Mouse (Mus musculus) adrenal gland, postnatal 4 days (tissue): ENCODE results near the gene Vegfa. TPM values are rescaled to one million over a fixed set of nuclear protein-coding genes. Genes with fewer than 3 reads are reported as not detected.
"Not testable (repeated sequence)": the region's sequence is repeated elsewhere in the genome, so short reads cannot be mapped to it uniquely, and the experiment has no call there.

Source experiments
- DNase-seq, 2 experiments: peaks; one replicate each; pipeline ENCODE4 v3.0.0; 2021 to 2022; ENCODE audit warnings: low spot score in 2 of 2, mixed read lengths in 2 of 2
- total RNA-seq, 2 experiments: library from RNA; stranded (reverse); gene quantifications; 2 replicates each; pipeline ENCODE4 v1.2.3; 2021

The Vegfa gene
- total RNA-seq, 2 experiments from 2014 or later, result 242 to 257 TPM

DNA sequence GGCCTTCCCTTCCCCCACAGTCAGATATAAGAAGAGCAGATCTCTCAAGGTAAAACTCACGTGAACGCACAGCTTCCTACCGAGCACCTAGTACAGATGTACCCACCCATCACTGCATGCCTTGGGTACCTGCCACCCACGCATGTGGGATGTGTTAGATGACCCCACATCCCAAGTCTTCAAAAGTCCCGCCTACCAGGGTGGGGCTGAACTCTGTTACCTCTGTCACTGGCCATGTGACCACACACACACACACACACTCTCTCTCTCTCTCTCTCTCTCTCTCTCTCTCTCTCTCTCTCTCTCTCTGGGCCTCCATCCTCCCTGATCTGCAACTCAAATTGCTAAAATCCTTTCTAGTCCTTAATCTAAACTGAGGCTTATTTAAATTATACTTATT, 27.7 kb downstream of the Vegfa start:
- DNase-seq, result no peak

DNA sequence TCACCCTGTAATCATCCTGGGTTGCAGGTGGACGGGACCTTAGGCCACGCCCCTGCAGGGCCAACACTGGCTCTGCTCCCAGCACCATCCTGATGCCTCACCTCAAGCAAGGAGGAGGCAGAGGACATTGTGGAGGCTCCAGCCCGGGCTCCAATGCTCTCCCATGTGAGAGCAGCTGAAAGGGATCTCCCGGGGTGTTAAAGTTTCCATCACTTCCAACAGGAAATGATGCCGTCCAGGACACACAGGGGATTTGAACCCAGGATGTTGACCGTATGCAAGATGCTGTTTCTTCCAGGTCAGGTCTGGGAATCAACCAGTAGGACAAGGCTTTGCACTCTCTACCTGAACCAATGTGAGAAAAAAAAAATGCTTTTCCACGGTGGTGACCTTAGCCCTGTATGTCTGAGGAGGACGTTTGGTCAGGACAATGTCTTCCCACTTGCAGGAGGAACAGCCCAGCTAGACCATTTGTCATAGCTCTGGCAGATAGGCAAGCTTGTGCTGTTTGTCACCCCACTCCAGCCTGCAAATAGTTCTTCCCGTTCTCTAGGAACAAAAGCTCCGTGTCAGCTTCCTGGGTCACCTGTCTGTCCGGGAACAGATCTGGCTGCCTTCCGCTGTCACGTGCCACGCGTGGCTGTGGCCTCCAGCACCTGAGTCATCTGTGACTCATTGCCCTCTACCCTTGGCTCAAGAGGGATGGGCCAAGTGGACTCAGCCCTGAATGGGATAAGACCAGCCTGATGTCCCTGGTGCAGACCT, 28.3 kb downstream of the Vegfa start:
- no peak for DNase-seq

- no peak for DNase-seq
Observed at GRCm38 (mm10) chr17:45999366-45999940, 32.7 kb downstream of the Vegfa start.

DNA sequence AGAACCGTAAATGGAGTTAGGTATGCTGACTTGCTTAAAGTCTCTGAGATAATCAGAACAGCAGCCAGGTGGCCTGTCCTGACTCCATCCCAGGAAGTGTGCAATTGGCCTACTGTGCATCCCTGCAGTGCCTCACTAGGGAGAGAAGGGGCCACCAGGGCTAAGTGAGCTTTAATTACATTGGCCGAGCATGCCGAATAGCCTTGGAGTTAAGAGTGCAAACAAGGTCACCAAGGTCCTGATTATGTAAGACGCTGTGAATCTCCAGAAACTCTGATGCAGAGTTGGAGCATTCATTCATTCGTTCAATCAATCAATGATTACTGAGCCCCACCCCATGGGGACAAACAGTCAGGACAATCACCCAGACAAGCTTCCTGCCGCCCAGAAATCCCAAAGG, 33.8 kb downstream of the Vegfa start:
- DNase-seq, result no peak

DNA sequence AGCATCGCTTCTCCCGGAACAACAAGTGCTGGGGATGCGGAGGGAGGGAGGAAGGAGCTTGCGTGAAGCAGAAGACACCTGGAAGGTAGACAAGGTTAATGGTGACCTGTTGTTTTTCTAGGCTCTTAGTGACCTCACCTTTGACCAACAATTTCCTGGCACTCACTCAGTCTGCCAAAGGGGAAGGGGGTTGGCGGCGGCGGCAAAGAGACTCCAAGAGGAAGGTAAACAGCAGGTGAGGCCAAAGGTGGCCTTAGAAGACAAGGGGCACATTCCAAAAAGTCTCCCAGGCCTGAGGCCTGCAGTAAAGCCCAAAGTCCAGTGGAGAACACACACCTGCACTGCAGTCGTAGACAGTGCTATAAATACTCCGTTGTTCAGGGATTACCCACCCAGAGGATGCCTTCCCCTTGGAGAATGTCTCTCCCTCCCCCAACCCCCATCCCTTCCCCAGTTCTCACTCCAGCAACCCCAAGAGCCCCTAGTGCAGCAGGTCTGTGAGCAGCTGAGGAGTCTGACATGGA, 35.2 kb downstream of the Vegfa start:
- no peak for DNase-seq

GRCm38 (mm10) chr17:45994281-45994817, 37.8 kb downstream of the Vegfa start:
- DNase-seq, result no peak

GRCm38 (mm10) chr17:45986915-45987314, 45.3 kb downstream of the Vegfa start:
- DNase-seq, result no peak

GRCm38 (mm10) chr17:45986374-45986773, 45.8 kb downstream of the Vegfa start:
- no peak for DNase-seq

GRCm38 (mm10) chr17:45983185-45983584, 49.0 kb downstream of the Vegfa start:
- DNase-seq, result not testable (repeated sequence)

DNA sequence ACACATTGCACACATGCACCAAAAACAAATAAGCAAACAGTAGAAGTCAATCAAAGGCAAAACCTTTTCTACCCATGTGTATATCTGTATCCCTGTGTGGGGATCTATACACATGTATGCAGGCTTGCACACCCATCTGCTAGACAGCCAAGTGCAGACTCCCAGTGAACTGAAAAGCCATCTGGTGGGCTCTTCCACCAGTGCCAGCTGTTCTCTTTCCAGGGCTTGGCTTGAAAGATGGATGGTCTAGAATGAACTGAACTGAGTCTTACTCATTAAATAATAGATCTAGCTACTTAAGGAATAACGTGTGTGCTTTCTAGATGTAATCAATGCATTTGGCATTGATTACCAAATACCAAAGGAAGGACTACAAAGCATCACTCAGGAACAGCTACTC, 50.3 kb downstream of the Vegfa start:
- no peak for DNase-seq

DNA sequence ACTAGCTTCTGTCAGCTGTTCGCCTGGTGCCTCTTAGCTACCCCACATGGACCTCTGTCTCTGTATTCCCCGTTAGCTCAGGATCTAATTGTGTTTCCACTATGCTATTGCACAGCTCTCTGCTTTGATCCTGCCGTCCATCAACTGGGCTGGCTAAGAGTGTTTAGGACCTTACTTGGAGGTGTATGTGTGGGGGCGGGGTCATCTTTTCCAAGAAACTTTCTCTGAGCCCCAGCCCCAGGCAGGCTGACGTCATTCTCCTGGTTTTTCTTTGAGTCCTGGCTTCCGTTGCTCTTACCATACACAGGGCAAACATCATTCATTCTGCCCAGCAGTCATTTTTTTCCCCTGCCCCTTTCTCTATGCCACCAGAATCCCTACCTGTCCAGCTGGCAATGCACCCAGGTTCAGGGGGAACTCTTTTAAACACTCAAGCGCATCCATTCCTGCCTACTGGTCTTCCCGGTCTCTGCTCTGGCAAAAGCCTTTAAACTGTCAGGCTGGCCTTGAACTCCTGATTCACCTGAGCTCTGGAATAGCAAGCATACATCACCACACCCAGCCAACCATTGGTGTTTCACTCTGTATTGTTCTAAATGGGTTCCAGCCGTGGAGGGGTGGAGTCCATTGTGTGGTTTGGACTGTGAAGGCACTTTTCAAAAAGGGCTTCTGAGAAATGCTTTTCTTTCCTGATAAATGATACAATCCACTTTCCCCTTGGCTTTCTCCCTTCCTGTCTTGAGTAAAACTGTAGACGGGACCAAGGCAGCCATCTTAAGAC, 53.0 kb downstream of the Vegfa start:
- no peak for DNase-seq

- DNase-seq, result no peak
Observed at GRCm38 (mm10) chr17:45974461-45974860, 57.7 kb downstream of the Vegfa start.

GRCm38 (mm10) chr17:45973214-45973613, 59.0 kb downstream of the Vegfa start:
- DNase-seq, result no peak

DNA sequence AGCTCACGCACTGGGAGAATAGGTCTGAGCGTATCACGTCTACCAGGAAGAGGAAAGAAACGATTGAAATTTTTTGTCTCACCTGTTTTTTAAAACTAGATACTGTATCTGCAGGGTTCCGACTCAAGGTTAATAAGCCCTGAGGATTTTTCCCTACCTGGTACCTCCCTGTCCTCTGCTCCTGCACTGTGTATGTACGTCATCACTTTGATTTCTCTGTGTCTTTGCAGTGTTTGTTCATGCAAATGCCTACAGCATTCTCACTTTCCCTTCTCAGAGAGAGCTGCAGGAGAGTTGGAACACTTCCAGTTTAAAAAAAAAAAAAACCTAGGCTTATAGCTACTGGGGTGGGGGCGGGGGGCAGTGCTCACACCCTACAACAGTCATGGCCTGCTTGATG, 59.8 kb downstream of the Vegfa start:
- no peak for DNase-seq

- DNase-seq, result no peak
Observed at GRCm38 (mm10) chr17:45971800-45972199, 60.4 kb downstream of the Vegfa start.

- DNase-seq, result no peak
Observed at GRCm38 (mm10) chr17:45970741-45971550, 61.2 kb downstream of the Vegfa start.

GRCm38 (mm10) chr17:45969596-45969995, 62.6 kb downstream of the Vegfa start:
- no peak for DNase-seq

DNA sequence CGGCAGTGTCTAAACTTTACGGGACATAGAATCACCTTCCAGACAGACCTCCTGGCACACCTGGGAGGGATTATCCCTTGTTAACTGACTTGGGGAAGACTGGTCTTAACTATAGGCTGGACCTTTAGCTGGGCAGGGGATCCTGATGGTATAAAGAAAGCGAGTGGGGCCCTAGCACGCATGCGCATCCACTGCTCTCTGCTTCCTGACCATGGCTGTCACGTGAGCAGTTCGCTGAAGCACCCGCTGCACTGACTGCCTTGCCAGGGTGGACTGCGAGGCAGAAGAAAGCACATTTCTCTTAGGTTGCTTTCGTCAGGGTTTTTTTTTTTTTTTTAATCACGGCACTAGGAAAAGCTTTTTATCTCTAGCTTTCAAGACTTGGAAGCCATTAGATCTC, 63.8 kb downstream of the Vegfa start:
- no peak for DNase-seq
